Mouse (Mus musculus): ENCODE results near the gene Hils1. TPM values are rescaled to one million over a fixed set of nuclear protein-coding genes. Genes with fewer than 3 reads are reported as not detected.
A peak's percentile ranks its signal among the peaks of the same experiment; 100 is the strongest.

The Hils1 gene
- total RNA-seq, 2 experiments from 2014 or later: not detected

- intact Hi-C loops (cut with DNase I): no loop called here
- DNase-seq (ENCODE audit: low spot score): no peak
Measured at GRCm38 (mm10) chr11:94985140-94985539, 17.7 kb downstream of the Hils1 start.

- no peak for DNase-seq (ENCODE audit: low spot score)
- intact Hi-C loops (cut with DNase I): no loop called here
Measured at GRCm38 (mm10) chr11:94985822-94986221, 18.4 kb downstream of the Hils1 start.

- no peak for DNase-seq (ENCODE audit: low spot score)
- intact Hi-C loops (cut with DNase I): no loop called here
Measured at GRCm38 (mm10) chr11:94986435-94986834, 19.0 kb downstream of the Hils1 start.

GRCm38 (mm10) chr11:94987341-94987740 lies 19.9 kb downstream of the Hils1 start:
- no peak for DNase-seq (ENCODE audit: low spot score)
- intact Hi-C loops (cut with DNase I): no loop called here

GRCm38 (mm10) chr11:94987851-94988250 lies 20.5 kb downstream of the Hils1 start:
- intact Hi-C loops (cut with DNase I): no loop called here
- DNase-seq (ENCODE audit: low spot score): no peak

GRCm38 (mm10) chr11:94988780-94989561 lies 21.6 kb downstream of the Hils1 start:
- DNase-seq (ENCODE audit: low spot score): no peak
- intact Hi-C loops (cut with DNase I): no loop called here

GRCm38 (mm10) chr11:94989562-94990017 lies 22.2 kb downstream of the Hils1 start:
- intact Hi-C loops (cut with DNase I): no loop called here
- peak; percentile 74 for DNase-seq (ENCODE audit: low spot score)

- intact Hi-C loops (cut with DNase I): no loop called here
Measured at GRCm38 (mm10) chr11:94990102-94990748, 22.8 kb downstream of the Hils1 start.

GRCm38 (mm10) chr11:94990749-94991577 lies 23.6 kb downstream of the Hils1 start, which contains the start of gene Ppp1r9b:
Gene Ppp1r9b, plus strand, starts transcription at chr11:94991035.
- intact Hi-C loops (cut with DNase I): no loop called here
- DNase-seq (ENCODE audit: low spot score): peak; percentile 90

More at GRCm38 (mm10) chr11:94990102-94990748, 22.8 kb downstream of the Hils1 start:
- no peak for DNase-seq (ENCODE audit: low spot score)

- no peak for DNase-seq (ENCODE audit: low spot score)
- intact Hi-C loops (cut with DNase I): loop anchor here (2.0 kb wide), 1 partner anchor 13 kb away; no protein-coding TSS in a partner anchor
Measured at GRCm38 (mm10) chr11:94991641-94992479, 24.5 kb downstream of the Hils1 start.

- intact Hi-C loops (cut with DNase I): loop anchor here (2.0 kb wide), 1 partner anchor 14 kb away; no protein-coding TSS in a partner anchor
- no peak for DNase-seq (ENCODE audit: low spot score)
Measured at GRCm38 (mm10) chr11:94992480-94992753, 25.0 kb downstream of the Hils1 start.

GRCm38 (mm10) chr11:94992754-94993606 lies 25.6 kb downstream of the Hils1 start:
- intact Hi-C loops (cut with DNase I): loop anchor here (2.0 kb wide), 1 partner anchor 14 kb away; no protein-coding TSS in a partner anchor
- DNase-seq (ENCODE audit: low spot score): no peak

GRCm38 (mm10) chr11:94994208-94994814 lies 26.9 kb downstream of the Hils1 start:
- intact Hi-C loops (cut with DNase I): no loop called here
- DNase-seq (ENCODE audit: low spot score): no peak

GRCm38 (mm10) chr11:94994947-94995772 lies 27.8 kb downstream of the Hils1 start:
- intact Hi-C loops (cut with DNase I): no loop called here
- no peak for DNase-seq (ENCODE audit: low spot score)

GRCm38 (mm10) chr11:94996101-94996500 lies 28.7 kb downstream of the Hils1 start:
- no peak for DNase-seq (ENCODE audit: low spot score)
- intact Hi-C loops (cut with DNase I): no loop called here

- intact Hi-C loops (cut with DNase I): no loop called here
- no peak for DNase-seq (ENCODE audit: low spot score)
Measured at GRCm38 (mm10) chr11:94996984-94997383, 29.6 kb downstream of the Hils1 start.

- DNase-seq (ENCODE audit: low spot score): no peak
- intact Hi-C loops (cut with DNase I): no loop called here
Measured at GRCm38 (mm10) chr11:94997596-94997995, 30.2 kb downstream of the Hils1 start.
